Mouse (Mus musculus): ENCODE results near the gene BC035044.
"Not testable (repeated sequence)": the region's sequence is repeated elsewhere in the genome, so short reads cannot be mapped to it uniquely, and the experiment has no call there.

BC035044 gene

GRCm38 (mm10) chr6:128836191-128836954 is 54.6 kb downstream of the BC035044 start:
- DNase-seq (ENCODE audit: extremely low read depth, low read depth): no peak

- DNase-seq (ENCODE audit: extremely low read depth, low read depth): no peak
These were observed 55.4 kb downstream of the BC035044 start for GRCm38 (mm10) chr6:128835571-128835970.

- no peak for DNase-seq (ENCODE audit: extremely low read depth, low read depth)
These were observed 57.9 kb downstream of the BC035044 start for GRCm38 (mm10) chr6:128833046-128833445.

GRCm38 (mm10) chr6:128829837-128830236 is 61.1 kb downstream of the BC035044 start:
- DNase-seq (ENCODE audit: extremely low read depth, low read depth): no peak

GRCm38 (mm10) chr6:128826781-128827180 is 64.1 kb downstream of the BC035044 start:
- no peak for DNase-seq (ENCODE audit: extremely low read depth, low read depth)

GRCm38 (mm10) chr6:128826132-128826531 is 64.8 kb downstream of the BC035044 start, which contains the start of the genes Gm44511 and Klrb1b:
Gene Gm44511, minus strand, starts transcription at chr6:128826315.
Gene Klrb1b, minus strand, starts transcription at chr6:128826331.
- no peak for DNase-seq (ENCODE audit: extremely low read depth, low read depth)

DNA sequence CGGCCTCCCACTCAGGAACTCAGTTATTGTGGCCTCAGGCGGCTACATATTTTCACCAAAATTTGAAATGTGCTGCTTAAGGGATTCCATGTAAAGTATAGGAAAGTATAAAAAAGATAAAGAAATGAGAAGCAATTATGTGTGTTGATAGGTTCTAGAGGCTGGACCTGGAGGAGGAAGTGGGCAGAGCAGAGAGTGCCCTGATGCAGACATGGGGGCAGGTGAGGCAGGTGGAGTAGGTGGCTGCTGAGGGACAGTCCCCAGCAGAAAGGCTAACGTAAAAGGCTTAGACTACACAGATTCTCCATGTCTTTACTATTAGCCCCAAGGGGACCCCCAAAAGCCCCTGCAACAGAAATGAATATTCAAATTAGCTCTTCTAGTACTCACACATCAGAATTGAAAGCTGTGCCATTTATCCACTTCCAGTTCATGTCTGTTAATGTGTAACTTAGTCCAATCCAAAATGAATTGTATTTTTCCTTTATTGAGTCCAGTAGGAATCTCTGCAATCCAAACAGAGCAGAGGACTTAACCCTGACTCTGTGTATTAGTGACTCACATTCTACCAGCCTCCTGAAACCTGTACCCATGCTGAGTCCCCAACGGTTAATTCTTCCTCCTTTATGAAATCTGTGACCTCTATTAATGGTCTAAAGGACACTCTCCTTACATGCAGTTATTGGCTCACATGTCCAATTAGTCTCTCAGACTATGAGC is 72.7 kb downstream of the BC035044 start:
- DNase-seq (ENCODE audit: extremely low read depth, low read depth): no peak

DNA sequence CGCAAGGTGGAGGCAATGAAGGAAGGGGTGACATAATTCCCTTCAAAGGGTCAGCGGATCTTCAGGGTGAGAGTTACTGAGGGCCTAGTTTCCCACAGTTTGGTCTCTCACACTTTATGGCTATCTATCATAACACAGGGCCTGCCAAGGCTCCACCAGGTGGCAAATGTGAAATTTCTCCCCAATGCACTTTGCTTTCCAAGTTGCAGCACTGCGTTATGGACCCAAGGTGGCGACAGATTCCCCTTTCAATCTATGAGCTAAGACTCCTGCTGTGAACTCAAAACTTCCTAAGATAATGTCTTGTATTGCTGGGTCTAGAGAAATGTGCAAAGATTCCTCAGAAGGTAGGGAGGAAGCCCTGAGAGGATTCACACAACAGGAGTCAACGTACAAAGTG is 82.4 kb downstream of the BC035044 start:
- DNase-seq (ENCODE audit: extremely low read depth, low read depth): no peak

DNA sequence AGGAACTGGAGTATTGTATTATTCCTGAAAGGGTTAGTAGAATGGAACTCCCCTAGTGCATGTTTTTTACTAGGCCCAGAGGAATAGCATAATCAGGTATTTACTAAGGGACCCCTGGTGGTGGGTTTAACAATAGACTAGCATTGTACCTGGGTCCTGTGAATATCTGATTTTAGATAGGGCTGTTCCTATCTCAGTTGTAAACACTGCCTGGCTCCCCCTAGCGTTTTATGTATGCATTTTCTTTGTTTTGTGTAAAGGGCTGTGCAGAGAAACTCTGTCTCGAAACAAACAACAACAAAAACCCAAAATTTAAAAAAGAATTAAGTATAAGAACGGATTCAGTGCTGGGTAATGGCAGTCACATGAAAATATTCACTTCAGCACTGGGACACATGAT is 83.9 kb downstream of the BC035044 start:
- no peak for DNase-seq (ENCODE audit: extremely low read depth, low read depth)

- DNase-seq (ENCODE audit: extremely low read depth, low read depth): peak; percentile 54
These were observed 85.9 kb downstream of the BC035044 start for GRCm38 (mm10) chr6:128804823-128805640.

DNA sequence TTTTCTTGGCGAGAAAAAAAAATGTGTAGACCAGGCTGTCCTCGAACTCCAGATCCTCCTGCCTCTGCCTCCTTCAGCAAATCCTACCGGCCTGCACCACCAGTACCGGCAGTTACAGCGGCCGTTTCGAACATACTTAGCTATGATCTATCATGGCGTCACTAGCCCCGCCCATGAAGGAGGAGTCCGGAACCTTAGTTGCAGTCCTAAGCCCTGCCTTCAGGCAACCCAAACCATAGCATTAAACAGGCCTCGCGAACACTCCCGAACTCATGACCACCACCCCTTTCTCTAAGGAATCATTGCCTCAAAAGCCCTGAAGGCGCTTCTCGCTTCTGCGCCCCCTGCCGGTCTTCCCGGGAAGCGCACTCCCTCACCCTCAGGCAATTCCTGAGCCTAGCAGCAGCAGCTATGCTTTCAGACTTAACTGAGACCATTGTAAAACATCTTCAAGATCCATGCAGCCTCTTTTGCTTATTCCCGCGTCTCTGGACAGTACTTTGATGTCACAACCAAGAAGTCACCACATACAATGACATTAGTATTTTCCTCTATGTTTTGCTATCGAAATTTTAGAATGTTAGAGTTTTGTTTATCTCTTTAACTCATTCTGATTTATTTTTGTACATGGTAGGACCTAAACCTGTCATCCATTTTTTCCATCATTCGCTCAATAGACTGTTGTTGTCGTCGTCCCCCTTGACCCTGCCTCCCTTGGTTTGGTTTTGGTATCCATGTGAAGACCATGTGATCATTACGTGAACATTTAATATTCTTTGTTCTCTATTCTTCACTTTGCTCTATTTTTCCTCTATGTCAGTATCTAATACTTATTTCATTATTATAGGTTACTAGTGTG is 87.7 kb downstream of the BC035044 start:
- DNase-seq (ENCODE audit: extremely low read depth, low read depth): peak; percentile 96

- DNase-seq (ENCODE audit: extremely low read depth, low read depth): no peak
These were observed 88.4 kb downstream of the BC035044 start for GRCm38 (mm10) chr6:128802557-128802956.

GRCm38 (mm10) chr6:128800696-128801095 is 90.2 kb downstream of the BC035044 start:
- DNase-seq (ENCODE audit: extremely low read depth, low read depth): not testable (repeated sequence)

DNA sequence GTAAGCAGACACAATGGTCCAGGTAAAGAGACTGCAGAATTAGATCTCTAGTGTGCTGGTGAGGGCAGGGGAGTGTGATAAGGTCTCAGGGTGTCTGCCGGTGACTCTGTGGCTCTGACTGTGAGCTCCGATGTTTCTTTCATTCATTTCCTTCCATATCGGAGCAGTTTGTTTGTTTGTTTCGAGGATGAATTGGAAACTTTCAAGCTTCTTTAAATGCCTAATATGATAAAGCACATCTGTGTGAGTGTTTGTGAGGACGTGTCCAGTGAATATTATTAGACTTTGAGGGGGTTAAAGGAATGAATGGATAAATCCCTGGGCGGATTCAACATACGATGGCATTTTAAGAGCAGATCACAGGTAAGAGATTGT is 91.0 kb downstream of the BC035044 start:
- DNase-seq (ENCODE audit: extremely low read depth, low read depth): no peak

- DNase-seq (ENCODE audit: extremely low read depth, low read depth): not testable (repeated sequence)
These were observed 91.6 kb downstream of the BC035044 start for GRCm38 (mm10) chr6:128799144-128799895.
